Mouse (Mus musculus) liver, postnatal 0 days (tissue): ENCODE measurements around the gene D130043K22Rik.

ENCODE experiments used
- CTCF ChIP-seq: sonication (generic); IDR thresholded peaks from 2 replicates; pipeline ENCODE4 v1.5.1; 2016; ENCODE audit warnings: antibody characterized with exemption, low read depth
- EP300 ChIP-seq: IDR thresholded peaks from 2 replicates; pipeline ENCODE4 v1.6.1; 2016; ENCODE audit warnings: antibody characterized with exemption, low read depth, mild to moderate bottlenecking

DNA sequence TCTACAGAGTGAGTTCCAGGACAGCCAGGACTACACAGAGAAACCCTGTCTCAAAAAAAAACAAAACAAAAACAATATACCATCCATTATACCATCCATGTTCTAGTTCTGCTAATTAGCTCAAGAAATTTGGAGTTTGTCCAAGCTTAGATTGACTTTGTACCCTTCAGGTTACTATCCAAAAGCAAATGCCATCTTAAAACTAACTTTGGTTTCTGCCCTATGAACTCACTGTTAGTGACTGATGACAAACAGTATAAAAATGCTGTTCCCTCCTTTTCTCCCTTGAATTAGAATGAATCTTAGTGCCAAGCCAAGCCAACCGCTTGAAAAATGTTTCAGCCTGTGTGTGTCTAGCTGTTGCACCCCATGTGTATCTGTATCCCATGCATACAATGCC, 30.3 kb upstream of the D130043K22Rik start:
- TF ChIP-seq CTCF, result no peak
- no peak for TF ChIP-seq EP300
